Mouse (Mus musculus): Measurements from ENCODE around the gene Cep83. TPM values are rescaled to one million over a fixed set of nuclear protein-coding genes. Genes with fewer than 3 reads are reported as not detected.

Cep83 gene
- 24.4 TPM in 2 replicates for polyA plus RNA-seq (2016; fragmentation: Nextera tagmentation; extraction: Ambion mirVana)

GRCm38 (mm10) chr10:94688420-94689175, at the start of gene Cep83:
TSS of gene Cep83 (plus strand) at chr10:94688654.
- H3K27me3 ChIP-seq (replicated peaks): no peaks in the 10 kb centered on the region
- peaks cover 15% of the 10 kb centered on the region for H3K4me1 ChIP-seq
- WGBS: under 1% methylated on average over 86 of the region's 86 CpGs
- no peaks in the 10 kb centered on the region for H3K36me3 ChIP-seq
- peak; percentile 96 for ATAC-seq (ENCODE audit: low FRiP score, low read depth)
- peak within 1 kb of the TSS; percentile 80 for H3K27ac ChIP-seq
- H3K9me3 ChIP-seq: no peaks in the 10 kb centered on the region
- H3K4me3 ChIP-seq: peak within 1 kb of the TSS; percentile 94
- H3K4me2 ChIP-seq (replicated peaks): peak within 1 kb of the TSS; percentile 90
- H3K9ac ChIP-seq: peak within 1 kb of the TSS; percentile 90

- H3K27me3 ChIP-seq (replicated peaks): no peaks in the 10 kb centered on the region
- H3K4me1 ChIP-seq: no peaks in the 10 kb centered on the region
- no peaks in the 10 kb centered on the region for H3K9me3 ChIP-seq
- no peak for ATAC-seq (ENCODE audit: low FRiP score, low read depth)
- H3K27ac ChIP-seq: no peak overlapping the region
- H3K4me3 ChIP-seq: no peak overlapping the region
- no peak overlapping the region for H3K4me2 ChIP-seq (replicated peaks)
- H3K36me3 ChIP-seq: no peaks in the 10 kb centered on the region
- 81% methylated on average over 5 of the region's 5 CpGs for WGBS
- no peak overlapping the region for H3K9ac ChIP-seq
These were observed 49.2 kb upstream of the Cep83 start for GRCm38 (mm10) chr10:94639281-94639680.

- Histone ChIP-seq H3K9me3 (no peaks in the 10 kb centered on the region), H3K4me1 (no peaks in the 10 kb centered on the region), H3K27me3 (replicated peaks) (no peaks in the 10 kb centered on the region), H3K9ac (no peak overlapping the region), H3K36me3 (no peaks in the 10 kb centered on the region), H3K27ac (no peak overlapping the region), H3K4me2 (replicated peaks) (no peak overlapping the region), H3K4me3 (no peak overlapping the region)
- 82% methylated on average over 5 of the region's 5 CpGs for WGBS
- no peak for ATAC-seq (ENCODE audit: low FRiP score, low read depth)
These were observed 48.4 kb upstream of the Cep83 start for GRCm38 (mm10) chr10:94640067-94640466.

GRCm38 (mm10) chr10:94664036-94664435, 24.4 kb upstream of the Cep83 start:
- Histone ChIP-seq H3K9ac (no peak overlapping the region), H3K4me2 (replicated peaks) (no peak overlapping the region), H3K4me3 (no peak overlapping the region), H3K9me3 (no peaks in the 10 kb centered on the region), H3K36me3 (no peaks in the 10 kb centered on the region), H3K27me3 (replicated peaks) (no peaks in the 10 kb centered on the region), H3K4me1 (no peaks in the 10 kb centered on the region), H3K27ac (no peak overlapping the region)
- no peak for ATAC-seq (ENCODE audit: low FRiP score, low read depth)
- 87% methylated on average over 3 of the region's 3 CpGs for WGBS

- H3K27me3 ChIP-seq (replicated peaks): no peaks in the 10 kb centered on the region
- H3K9me3 ChIP-seq: no peaks in the 10 kb centered on the region
- no peak for ATAC-seq (ENCODE audit: low FRiP score, low read depth)
- no peak overlapping the region for H3K4me2 ChIP-seq (replicated peaks)
- 95% methylated on average over 7 of the region's 7 CpGs for WGBS
- H3K27ac ChIP-seq: no peak overlapping the region
- no peaks in the 10 kb centered on the region for H3K36me3 ChIP-seq
- H3K4me3 ChIP-seq: no peak overlapping the region
- H3K9ac ChIP-seq: no peak overlapping the region
- no peaks in the 10 kb centered on the region for H3K4me1 ChIP-seq
These were observed 24.0 kb upstream of the Cep83 start for GRCm38 (mm10) chr10:94664455-94664854.

GRCm38 (mm10) chr10:94668147-94668546, 20.3 kb upstream of the Cep83 start:
- Histone ChIP-seq H3K27ac (no peak overlapping the region), H3K9me3 (no peaks in the 10 kb centered on the region), H3K36me3 (no peaks in the 10 kb centered on the region), H3K9ac (no peak overlapping the region), H3K4me1 (no peaks in the 10 kb centered on the region), H3K27me3 (replicated peaks) (no peaks in the 10 kb centered on the region), H3K4me2 (replicated peaks) (no peak overlapping the region), H3K4me3 (no peak overlapping the region)
- ATAC-seq (ENCODE audit: low FRiP score, low read depth): no peak

GRCm38 (mm10) chr10:94687801-94688419, 544 bp upstream of the Cep83 start:
- peak; percentile 84 for ATAC-seq (ENCODE audit: low FRiP score, low read depth)
- Histone ChIP-seq H3K4me1 (peaks cover 15% of the 10 kb centered on the region), H3K27ac (peak overlapping the region; percentile 80), H3K36me3 (no peaks in the 10 kb centered on the region), H3K4me2 (replicated peaks) (peak overlapping the region; percentile 90), H3K9me3 (no peaks in the 10 kb centered on the region), H3K27me3 (replicated peaks) (no peaks in the 10 kb centered on the region), H3K9ac (peak overlapping the region; percentile 90), H3K4me3 (peak overlapping the region; percentile 94)
- WGBS: 3% methylated on average over 20 of the region's 20 CpGs

- H3K4me1 ChIP-seq: peaks cover 15% of the 10 kb centered on the region
- 0 out of 2 replicates have a peak, but pooled peaks have one; percentile 41 for ATAC-seq (ENCODE audit: low FRiP score, low read depth)
- no peak overlapping the region for H3K27ac ChIP-seq
- H3K9me3 ChIP-seq: no peaks in the 10 kb centered on the region
- H3K27me3 ChIP-seq (replicated peaks): no peaks in the 10 kb centered on the region
- H3K4me2 ChIP-seq (replicated peaks): peak overlapping the region; percentile 90
- H3K36me3 ChIP-seq: no peaks in the 10 kb centered on the region
- H3K9ac ChIP-seq: peak overlapping the region; percentile 90
- WGBS: under 1% methylated on average over 7 of the region's 7 CpGs
- peak overlapping the region; percentile 94 for H3K4me3 ChIP-seq
These were observed 689 bp downstream of the Cep83 start for GRCm38 (mm10) chr10:94689176-94689510.

GRCm38 (mm10) chr10:94690376-94690775, 1.9 kb downstream of the Cep83 start:
- H3K9me3 ChIP-seq: no peaks in the 10 kb centered on the region
- H3K27me3 ChIP-seq (replicated peaks): no peaks in the 10 kb centered on the region
- H3K27ac ChIP-seq: no peak overlapping the region
- WGBS: 73% methylated on average over 1 of the region's 1 CpGs
- no peak for ATAC-seq (ENCODE audit: low FRiP score, low read depth)
- H3K36me3 ChIP-seq: no peaks in the 10 kb centered on the region
- H3K9ac ChIP-seq: no peak overlapping the region
- H3K4me3 ChIP-seq: no peak overlapping the region
- peaks cover 15% of the 10 kb centered on the region for H3K4me1 ChIP-seq
- H3K4me2 ChIP-seq (replicated peaks): no peak overlapping the region

- peaks cover 15% of the 10 kb centered on the region for H3K4me1 ChIP-seq
- H3K27ac ChIP-seq: no peak overlapping the region
- no peaks in the 10 kb centered on the region for H3K36me3 ChIP-seq
- 91% methylated on average over 4 of the region's 4 CpGs for WGBS
- no peak overlapping the region for H3K4me3 ChIP-seq
- H3K4me2 ChIP-seq (replicated peaks): no peak overlapping the region
- no peak for ATAC-seq (ENCODE audit: low FRiP score, low read depth)
- no peaks in the 10 kb centered on the region for H3K27me3 ChIP-seq (replicated peaks)
- no peak overlapping the region for H3K9ac ChIP-seq
- no peaks in the 10 kb centered on the region for H3K9me3 ChIP-seq
These were observed 3.7 kb downstream of the Cep83 start for GRCm38 (mm10) chr10:94692163-94692562.

GRCm38 (mm10) chr10:94705643-94706258, 17.3 kb downstream of the Cep83 start:
- Histone ChIP-seq H3K36me3 (no peaks in the 10 kb centered on the region), H3K4me2 (replicated peaks) (no peak overlapping the region), H3K27me3 (replicated peaks) (no peaks in the 10 kb centered on the region), H3K9me3 (no peaks in the 10 kb centered on the region), H3K4me3 (no peak overlapping the region), H3K9ac (no peak overlapping the region), H3K4me1 (no peaks in the 10 kb centered on the region; the same call in 1 of the 2 replicates), H3K27ac (no peak overlapping the region)
- WGBS: 89% methylated on average over 4 of the region's 4 CpGs
- ATAC-seq (ENCODE audit: low FRiP score, low read depth): no peak

- H3K9me3 ChIP-seq: no peaks in the 10 kb centered on the region
- ATAC-seq (ENCODE audit: low FRiP score, low read depth): no peak
- H3K36me3 ChIP-seq: no peaks in the 10 kb centered on the region
- H3K9ac ChIP-seq: no peak overlapping the region
- no peak overlapping the region for H3K4me2 ChIP-seq (replicated peaks)
- H3K4me1 ChIP-seq: no peaks in the 10 kb centered on the region; the same call in 1 of the 2 replicates
- no peaks in the 10 kb centered on the region for H3K27me3 ChIP-seq (replicated peaks)
- H3K4me3 ChIP-seq: no peak overlapping the region
- WGBS: 100% methylated on average over 2 of the region's 2 CpGs
- H3K27ac ChIP-seq: no peak overlapping the region
These were observed 18.2 kb downstream of the Cep83 start for GRCm38 (mm10) chr10:94706695-94707094.

Data from neural tube, embryonic 12.5 days (tissue).